Mouse (Mus musculus) heart, postnatal 10 days (tissue): ENCODE results near the gene Ap5b1. TPM values are rescaled to one million over a fixed set of nuclear protein-coding genes. Genes with fewer than 3 reads are reported as not detected.

Experiments used
- DNase-seq, 2 experiments: peaks; one replicate each; pipeline ENCODE4 v3.0.0; 2021
- intact Hi-C: fragments of 180-260 bp; cut with DNase I; formaldehyde crosslinking; loops from one replicate; pipeline ENCODE4 v1.15.1; 2025
- total RNA-seq, 2 experiments: library from RNA; stranded (reverse); gene quantifications; 2 replicates each; pipeline ENCODE4 v1.2.3; 2021

The Ap5b1 gene
- total RNA-seq, 2 experiments from 2014 or later = 4.1 to 4.5 TPM

GRCm38 (mm10) chr19:5608707-5609106 is 40.9 kb downstream of the Ap5b1 start:
- no peak for DNase-seq

DNA sequence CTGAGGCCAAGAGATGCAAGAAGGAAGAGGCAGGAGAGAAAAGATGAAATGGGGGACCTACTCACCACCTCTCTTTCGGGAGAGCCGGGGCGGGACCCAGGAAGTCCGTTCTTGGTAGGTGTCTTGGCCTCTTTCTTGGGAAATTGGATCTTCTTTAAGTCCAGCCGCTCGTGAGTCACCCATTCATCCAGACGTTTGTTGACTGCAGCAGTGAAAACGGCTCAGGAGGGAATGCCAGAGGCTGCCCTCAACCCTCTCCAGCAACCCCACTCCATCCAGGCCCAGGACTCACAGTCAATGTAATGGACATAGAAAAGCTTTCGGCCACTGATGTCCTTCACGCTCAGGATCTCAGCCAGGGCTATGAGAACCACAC is 41.3 kb downstream of the Ap5b1 start:
- no peak for DNase-seq
- intact Hi-C loops = no loop called here

More at GRCm38 (mm10) chr19:5608707-5609106, 40.9 kb downstream of the Ap5b1 start:
- intact Hi-C loops = no loop called here

DNA sequence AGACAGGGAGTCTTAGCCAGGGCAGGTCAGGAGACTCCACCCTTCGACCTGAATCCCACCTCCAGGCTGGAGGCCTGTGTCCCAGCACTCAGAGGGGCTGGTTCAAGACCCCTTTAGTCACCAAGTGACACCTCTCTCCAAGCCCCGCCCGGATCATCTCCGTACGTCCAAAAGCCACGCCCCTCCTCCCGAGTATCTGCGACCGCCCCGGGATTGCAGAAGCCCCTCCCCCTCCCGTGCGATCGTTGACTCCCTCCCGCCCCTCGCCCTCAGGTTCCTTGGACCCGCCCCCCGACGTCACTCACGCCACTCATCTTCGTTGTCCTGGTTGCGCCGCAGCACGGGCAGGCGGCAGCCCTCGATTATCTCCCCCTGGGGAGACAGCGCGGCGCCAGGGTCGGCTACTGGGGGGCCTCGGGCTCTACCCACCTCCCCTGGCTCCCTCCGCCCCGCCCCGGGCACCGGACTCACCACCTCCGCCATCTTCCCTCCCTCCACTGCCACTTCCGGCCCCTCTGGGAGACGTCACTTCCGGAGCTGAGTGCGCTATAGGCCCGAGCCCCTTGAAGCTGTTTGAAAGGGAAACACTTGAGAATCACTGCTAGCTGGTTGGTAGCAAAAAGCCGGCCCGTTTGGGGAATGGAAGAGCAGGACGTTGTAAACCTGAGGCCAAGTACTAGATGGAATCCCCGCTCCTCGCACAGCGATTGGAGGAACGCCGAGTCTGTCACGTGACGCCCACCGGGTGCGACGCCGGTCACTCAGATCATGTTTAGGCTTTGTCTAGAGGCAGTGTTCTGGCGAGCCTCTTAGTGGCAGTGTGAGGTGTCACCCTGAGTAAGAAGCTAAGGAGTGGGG is 42.0 kb downstream of the Ap5b1 start, which contains the start of gene Kat5:
Gene Kat5 (minus strand): TSS at position 691 of the 858 bp plus-strand sequence.
- intact Hi-C loops = loop anchor here (5.0 kb wide), 1 partner anchor 173 kb away; no protein-coding TSS in a partner anchor
- peak; percentile 95 to 97 for DNase-seq

- intact Hi-C loops = loop anchor here (5.0 kb wide), 1 partner anchor 170 kb away; no protein-coding TSS in a partner anchor
- DNase-seq = no peak
Observed at GRCm38 (mm10) chr19:5611973-5612372, 44.1 kb downstream of the Ap5b1 start.

DNA sequence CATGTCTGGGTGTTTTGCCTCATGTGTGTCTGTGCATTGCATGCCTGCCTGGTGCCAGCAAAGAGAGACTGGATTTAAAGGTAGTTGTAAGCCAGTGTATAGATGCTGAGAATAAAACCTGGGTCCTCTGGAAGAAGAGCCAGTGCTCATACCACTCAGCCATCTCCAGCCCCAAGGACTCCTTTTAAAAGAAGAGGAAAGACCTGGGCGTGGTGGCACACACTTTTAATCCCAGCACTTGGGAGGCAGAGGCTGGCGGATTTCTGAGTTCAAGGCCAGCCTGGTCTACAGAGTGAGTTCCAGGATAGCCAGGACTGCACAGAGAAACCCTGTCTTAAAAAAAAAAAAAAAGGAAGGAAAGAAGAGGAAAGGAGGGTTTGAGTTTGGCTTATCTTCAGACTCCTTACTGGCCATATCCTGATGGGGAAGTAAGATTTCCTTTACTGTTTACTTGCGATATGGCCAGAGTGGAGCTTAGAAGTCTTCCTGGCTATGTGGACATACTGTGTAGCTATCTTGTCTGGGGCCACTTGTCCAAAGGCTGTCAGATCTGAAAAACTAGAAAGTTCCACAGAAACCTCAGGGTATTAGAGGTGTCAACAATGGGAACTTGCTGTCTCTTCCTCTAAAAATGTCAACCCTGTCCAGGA is 45.1 kb downstream of the Ap5b1 start:
- no peak for DNase-seq
- intact Hi-C loops = loop anchor here (5.0 kb wide), 1 partner anchor 169 kb away; no protein-coding TSS in a partner anchor

GRCm38 (mm10) chr19:5614953-5615352 is 47.1 kb downstream of the Ap5b1 start:
- intact Hi-C loops = loop anchor here (5.0 kb wide), 1 partner anchor 167 kb away; no protein-coding TSS in a partner anchor
- no peak for DNase-seq

DNA sequence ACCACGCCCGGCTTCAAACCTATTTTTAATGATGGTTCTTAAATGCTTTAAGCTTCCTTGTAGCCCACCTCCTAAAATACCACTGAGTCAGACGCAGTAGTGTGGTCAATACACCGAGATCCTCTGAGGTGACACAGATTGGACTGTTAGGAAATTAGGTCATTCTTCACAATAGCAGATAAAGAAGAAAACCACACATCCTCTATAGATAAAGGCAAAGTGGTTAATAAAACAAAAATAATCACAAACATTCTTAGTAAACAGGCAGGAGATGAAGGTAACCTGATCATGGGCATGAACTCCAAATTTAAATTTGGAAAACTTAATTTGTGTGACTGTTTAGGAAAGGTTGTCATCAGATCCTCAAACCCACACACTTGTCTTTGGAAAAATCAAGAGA is 52.2 kb downstream of the Ap5b1 start:
- DNase-seq = no peak
- intact Hi-C loops = no loop called here

Other genes starting within 250 kb of the Ap5b1 start
- gene Catsper1, start 232.3 kb upstream of the Ap5b1 start, total RNA-seq = not detected
- 1 to 10 TPM; 2.6 to 3.1 TPM for gene Cst6, start 218.5 kb upstream of the Ap5b1 start, total RNA-seq
- gene Eif1ad, start 201.3 kb upstream of the Ap5b1 start, total RNA-seq = 10 to 100 TPM; 26.4 to 28.8 TPM
- 100 to 1,000 TPM; 173 to 178 TPM for gene Banf1, start 200.9 kb upstream of the Ap5b1 start, total RNA-seq
- 10 to 100 TPM; 47.7 to 50.7 TPM for gene Sart1, start 179.3 kb upstream of the Ap5b1 start, total RNA-seq
- not detected for gene Tsga10ip, start 165.5 kb upstream of the Ap5b1 start, total RNA-seq
- 100 to 1,000 TPM; 240 to 260 TPM for gene Drap1, start 143.0 kb upstream of the Ap5b1 start, total RNA-seq
- 10 to 100 TPM; 40.3 to 43.8 TPM for gene AI837181, start 142.9 kb upstream of the Ap5b1 start, total RNA-seq
- not detected for gene Fosl1, start 120.5 kb upstream of the Ap5b1 start, total RNA-seq
- 10 to 100 TPM; 12.5 to 14.5 TPM for gene Ccdc85b, start 110.1 kb upstream of the Ap5b1 start, total RNA-seq
- gene Fibp, start 107.4 kb upstream of the Ap5b1 start, total RNA-seq = 10 to 100 TPM; 90.2 to 91.5 TPM
- gene Ctsw, start 99.5 kb upstream of the Ap5b1 start, total RNA-seq = under 1 TPM; 0.41 to 0.45 TPM
- gene Efemp2, start 94.1 kb upstream of the Ap5b1 start, total RNA-seq = 10 to 100 TPM; 28.6 to 32.7 TPM
- 10 to 100 TPM; 24.3 to 25.5 TPM for gene Mus81, start 79.6 kb upstream of the Ap5b1 start, total RNA-seq
- 100 to 1,000 TPM; 497 to 519 TPM for gene Cfl1, start 77.6 kb upstream of the Ap5b1 start, total RNA-seq
- gene 1700020D05Rik, start 64.2 kb upstream of the Ap5b1 start, total RNA-seq = 1 to 10 TPM in 1 of 2 experiments, under 1 TPM in 1; 0.69 to 1.2 TPM
- gene Snx32, start 57.5 kb upstream of the Ap5b1 start, total RNA-seq = 1 to 10 TPM; 6.1 to 7.7 TPM
- not detected for gene Ovol1, start 7.4 kb upstream of the Ap5b1 start, total RNA-seq
- gene Rnaseh2c, start 33.8 kb downstream of the Ap5b1 start, total RNA-seq = 10 to 100 TPM; 63.6 to 76.0 TPM
- 10 to 100 TPM; 34.2 to 43.5 TPM for gene Kat5, start 42.2 kb downstream of the Ap5b1 start, total RNA-seq
- 10 to 100 TPM; 32.6 to 38.2 TPM for gene Rela, start 69.5 kb downstream of the Ap5b1 start, total RNA-seq
- gene Sipa1, start 95.7 kb downstream of the Ap5b1 start, total RNA-seq = 10 to 100 TPM; 44.2 to 49.6 TPM
- 10 to 100 TPM; 41.3 to 47.8 TPM for gene Map3k11, start 120.7 kb downstream of the Ap5b1 start, total RNA-seq
- 10 to 100 TPM; 34.7 to 37.9 TPM for gene Pcnx3, start 120.9 kb downstream of the Ap5b1 start, total RNA-seq
- gene Kcnk7, start 136.3 kb downstream of the Ap5b1 start, total RNA-seq = not detected
- gene Ehbp1l1, start 158.3 kb downstream of the Ap5b1 start, total RNA-seq = 100 to 1,000 TPM; 154 to 161 TPM
- gene Fam89b, start 161.6 kb downstream of the Ap5b1 start, total RNA-seq = 10 to 100 TPM; 44.0 to 47.7 TPM
- gene Ltbp3, start 172.9 kb downstream of the Ap5b1 start, total RNA-seq = 10 to 100 TPM; 77.0 to 79.2 TPM
- 10 to 100 TPM; 63.4 to 65.7 TPM for gene Scyl1, start 203.4 kb downstream of the Ap5b1 start, total RNA-seq